Mouse (Mus musculus) megakaryocyte-erythroid progenitor cell, adult 5-6 weeks (primary cell): Measurements from ENCODE around the gene Yae1d1. TPM values are rescaled to one million over a fixed set of nuclear protein-coding genes. Genes with fewer than 3 reads are reported as not detected.

Experiments
- ATAC-seq: replicated peaks from 2 replicates; pipeline ENCODE4 v1.8.0; 2016; ENCODE audit warnings: mild to moderate bottlenecking, inconsistent platforms; ENCODE audit not compliant: severe bottlenecking, poor library complexity, low FRiP score, low TSS enrichment
- total RNA-seq, 2 experiments: library from RNA; stranded (forward) in 1 of 2; stranded (reverse) in 1 of 2; fragments of 200-1000, 215-1000 nt in 1 of 2; fragments of >200 nt in 1 of 2; fragmentation: Nextera tagmentation in 1 of 2; gene quantifications; 2 replicates each; pipeline ENCODE4 v1.2.3; 2014 to 2017

The Yae1d1 gene
- total RNA-seq, 2 experiments from 2014 or later = 18.1 to 24.1 TPM

GRCm38 (mm10) chr13:17942338-17942737 lies 50.8 kb downstream of the Yae1d1 start:
- no peak for ATAC-seq

Other genes starting within 250 kb of the Yae1d1 start
- 65.4 and 76.8 TPM in 2 replicates for gene Cdk13, start 188.3 kb downstream of the Yae1d1 start, total RNA-seq (2014; fragmentation: Nextera tagmentation)
- 71.8 and 111 TPM in 2 replicates for gene Cdk13, start 188.3 kb downstream of the Yae1d1 start, total RNA-seq (2017)
- 6.7 and 8.4 TPM in 2 replicates for gene Rala, start 49.1 kb downstream of the Yae1d1 start, total RNA-seq (2014; fragmentation: Nextera tagmentation)
- 23.5 and 24.1 TPM in 2 replicates for gene Rala, start 49.1 kb downstream of the Yae1d1 start, total RNA-seq (2017)